In genomic region chr2:114844389-114844771, GRCm38 (mm10) we compare ENCODE assay signal across 19 mouse cellular contexts.
DNase-seq lines count a peak whose midpoint lies in the region; ATAC-seq and TF ChIP-seq lines count a peak whose summit lies in the region.
"Had no signal": no experiment of that assay in that cellular context is flagged by ENCODE, and none has a peak within 500 bp of the region (broad histone marks: within the 10 kb centered on the region; RNA-seq: fewer than 3 reads in every experiment).

No protein-coding gene starts in this region.

- TF ChIP-seq CTCF in forebrain, postnatal 0 days (IDR thresholded peaks at IDR 0.05; ENCODE audit: low read depth) = no peak
- TF ChIP-seq CTCF in midbrain, postnatal 0 days (IDR thresholded peaks at IDR 0.05) = no peak

- DNase-seq in cerebellum, postnatal 36 days = no peak
- DNase-seq in forebrain, postnatal 0 days = no peak
- no peak for DNase-seq in forebrain, embryonic 11.5 days (ENCODE audit: low spot score)
- no peak for DNase-seq in midbrain, postnatal 0 days (ENCODE audit: low spot score)
- DNase-seq: adrenal gland, adult 8-10 months; adrenal gland, postnatal 14 days; adrenal gland, postnatal 36 days; B cell, adult 2 months had no signal

- no peaks in the 10 kb centered on the region for H3K9me3 ChIP-seq in forebrain, postnatal 0 days (ENCODE audit: low read length)
- H3K9me3 ChIP-seq in forebrain, embryonic 11.5 days (ENCODE audit: control insufficient read depth, low read length) = no peaks in the 10 kb centered on the region
- no peaks in the 10 kb centered on the region for H3K9me3 ChIP-seq in midbrain, postnatal 0 days (ENCODE audit: low read length)
- H3K9me3 ChIP-seq in midbrain, embryonic 13.5 days = no peaks in the 10 kb centered on the region
- H3K9me3 ChIP-seq: embryonic facial prominence, embryonic 10.5 days; embryonic facial prominence, embryonic 12.5 days; forebrain, embryonic 12.5 days; G1E had no signal

- H3K9ac ChIP-seq in forebrain, postnatal 0 days = no peak overlapping the region
- H3K9ac ChIP-seq in forebrain, embryonic 11.5 days (ENCODE audit: low read length) = no peak overlapping the region
- no peak overlapping the region for H3K9ac ChIP-seq in midbrain, postnatal 0 days (replicated peaks; ENCODE audit: low read length, poor library complexity, severe bottlenecking)
- H3K9ac ChIP-seq in midbrain, embryonic 13.5 days (replicated peaks) = no peak overlapping the region
- H3K9ac ChIP-seq: embryonic facial prominence, embryonic 12.5 days; forebrain, embryonic 12.5 days had no signal

- 68% methylated on average over 3 of the region's 3 CpGs for WGBS in forebrain, postnatal 0 days
- 85% methylated on average over 3 of the region's 3 CpGs for WGBS in forebrain, embryonic 11.5 days
- WGBS in midbrain, postnatal 0 days = 50% methylated on average over 3 of the region's 3 CpGs
- WGBS in midbrain, embryonic 13.5 days = 60% methylated on average over 3 of the region's 3 CpGs

- peak; percentile 38; the same call in 1 of the 2 replicates for ATAC-seq in cerebellum, adult (ENCODE audit: insufficient number of reproducible peaks, low FRiP score, low TSS enrichment)
- ATAC-seq in forebrain, postnatal 0 days = peak; percentile 80
- ATAC-seq in forebrain, embryonic 11.5 days (replicated peaks; ENCODE audit: low FRiP score) = no peak
- ATAC-seq in midbrain, postnatal 0 days (ENCODE audit: low FRiP score) = 0 out of 2 replicates have a peak, but pooled peaks have one; percentile 31
- ATAC-seq in midbrain, embryonic 13.5 days = no peak
- ATAC-seq: activated CD4-positive, CD25-positive, alpha-beta regulatory T cell, adult 4 months; CD4-positive, CD25-positive, alpha-beta regulatory T cell, adult 4 months; forebrain, embryonic 14.5 days; Patski had no signal

- H3K36me3 ChIP-seq in forebrain, postnatal 0 days (ENCODE audit: insufficient read depth) = no peaks in the 10 kb centered on the region
- H3K36me3 ChIP-seq in forebrain, embryonic 11.5 days (ENCODE audit: control insufficient read depth, insufficient read depth, low read length) = no peaks in the 10 kb centered on the region
- H3K36me3 ChIP-seq in midbrain, postnatal 0 days (ENCODE audit: insufficient read depth, low read length) = no peaks in the 10 kb centered on the region
- no peaks in the 10 kb centered on the region for H3K36me3 ChIP-seq in midbrain, embryonic 13.5 days
- H3K36me3 ChIP-seq: embryonic facial prominence, embryonic 10.5 days; embryonic facial prominence, embryonic 12.5 days; forebrain, embryonic 12.5 days; G1E had no signal

- no peaks in the 10 kb centered on the region for H3K27me3 ChIP-seq in forebrain, postnatal 0 days (ENCODE audit: insufficient read depth, low read length)
- H3K27me3 ChIP-seq in forebrain, embryonic 11.5 days (ENCODE audit: control insufficient read depth, insufficient read depth, low read length) = no peaks in the 10 kb centered on the region
- H3K27me3 ChIP-seq in midbrain, postnatal 0 days (ENCODE audit: insufficient read depth, low read length) = no peaks in the 10 kb centered on the region
- no peaks in the 10 kb centered on the region for H3K27me3 ChIP-seq in midbrain, embryonic 13.5 days
- H3K27me3 ChIP-seq: CH12.LX; embryonic facial prominence, embryonic 12.5 days; forebrain, embryonic 12.5 days had no signal

- H3K4me3 ChIP-seq in forebrain, postnatal 0 days (ENCODE audit: low read depth, low read length) = no peak overlapping the region
- no peak overlapping the region for H3K4me3 ChIP-seq in forebrain, embryonic 11.5 days (ENCODE audit: low read depth, low read length)
- no peak overlapping the region for H3K4me3 ChIP-seq in midbrain, postnatal 0 days (ENCODE audit: low read depth, low read length)
- H3K4me3 ChIP-seq in midbrain, embryonic 13.5 days (replicated peaks) = no peak overlapping the region
- H3K4me3 ChIP-seq: embryonic facial prominence, embryonic 10.5 days; embryonic facial prominence, embryonic 12.5 days; forebrain, embryonic 12.5 days had no signal

- no peaks in the 10 kb centered on the region for H3K4me1 ChIP-seq in forebrain, postnatal 0 days (ENCODE audit: insufficient read depth)
- no peaks in the 10 kb centered on the region for H3K4me1 ChIP-seq in forebrain, embryonic 11.5 days (replicated peaks; ENCODE audit: control insufficient read depth, insufficient read depth, low read length)
- no peaks in the 10 kb centered on the region for H3K4me1 ChIP-seq in midbrain, postnatal 0 days (ENCODE audit: insufficient read depth, low read length)
- no peaks in the 10 kb centered on the region for H3K4me1 ChIP-seq in midbrain, embryonic 13.5 days (replicated peaks)
- H3K4me1 ChIP-seq: embryonic facial prominence, embryonic 10.5 days; embryonic facial prominence, embryonic 12.5 days; forebrain, embryonic 12.5 days had no signal

- H3K27ac ChIP-seq in forebrain, postnatal 0 days (ENCODE audit: low read depth, low read length) = no peak overlapping the region
- H3K27ac ChIP-seq in forebrain, embryonic 11.5 days (ENCODE audit: low read depth, low read length) = no peak overlapping the region
- H3K27ac ChIP-seq in midbrain, postnatal 0 days (ENCODE audit: low read depth, low read length) = no peak overlapping the region
- no peak overlapping the region for H3K27ac ChIP-seq in midbrain, embryonic 13.5 days
- H3K27ac ChIP-seq: embryonic facial prominence, embryonic 10.5 days; embryonic facial prominence, embryonic 12.5 days; forebrain, embryonic 12.5 days had no signal

- no peak overlapping the region for H3K4me2 ChIP-seq in forebrain, postnatal 0 days (ENCODE audit: low read depth)
- no peak overlapping the region for H3K4me2 ChIP-seq in forebrain, embryonic 11.5 days (ENCODE audit: low read depth, low read length, severe bottlenecking)
- H3K4me2 ChIP-seq in midbrain, postnatal 0 days (ENCODE audit: low read depth, low read length, poor library complexity, severe bottlenecking) = no peak overlapping the region
- H3K4me2 ChIP-seq in midbrain, embryonic 13.5 days (replicated peaks) = no peak overlapping the region
- H3K4me2 ChIP-seq: embryonic facial prominence, embryonic 12.5 days; forebrain, embryonic 12.5 days had no signal

Comparison
In these comparisons a context has a peak if more than half of its experiments do, and no peak if none do; other contexts are left out.
1. ATAC-seq: peak in cerebellum, adult (single experiment), forebrain, postnatal 0 days (single experiment) and midbrain, postnatal 0 days (single experiment); none in forebrain, embryonic 11.5 days (single experiment) and midbrain, embryonic 13.5 days (single experiment).